Mouse (Mus musculus): ENCODE measurements at regions not wholly inside any gene's neighbourhood (a gene's known extent, or its start where the extent isn't known, plus 50 kb on each side); places are given as distances from the start of the nearest gene placed in this dataset.

GRCm38 (mm10) chr12:27866421-27866820 is 524.0 kb upstream of the Sox11 start:
- H3K27me3 ChIP-seq (ENCODE audit: insufficient read depth, low read length) = no peaks in the 10 kb centered on the region
- no peaks in the 10 kb centered on the region for H3K36me3 ChIP-seq (ENCODE audit: insufficient read depth, low read length)
- no peak overlapping the region for H3K27ac ChIP-seq (ENCODE audit: low read depth, low read length)
- no peak overlapping the region for H3K4me2 ChIP-seq (ENCODE audit: low read depth, low read length, poor library complexity, severe bottlenecking)
- no peaks in the 10 kb centered on the region for H3K9me3 ChIP-seq (ENCODE audit: low read length)
- 73% methylated on average over 1 of the region's 1 CpGs for WGBS
- ATAC-seq (ENCODE audit: low FRiP score) (no peak), DNase-seq (ENCODE audit: low spot score) (no peak)
- no peaks in the 10 kb centered on the region for H3K4me1 ChIP-seq (ENCODE audit: insufficient read depth, low read length)
- no peak overlapping the region for H3K9ac ChIP-seq (replicated peaks; ENCODE audit: low read length, poor library complexity, severe bottlenecking)
- no peak overlapping the region for H3K4me3 ChIP-seq (ENCODE audit: low read depth, low read length)
- no peak for TF ChIP-seq CTCF (IDR thresholded peaks at IDR 0.05)

DNA sequence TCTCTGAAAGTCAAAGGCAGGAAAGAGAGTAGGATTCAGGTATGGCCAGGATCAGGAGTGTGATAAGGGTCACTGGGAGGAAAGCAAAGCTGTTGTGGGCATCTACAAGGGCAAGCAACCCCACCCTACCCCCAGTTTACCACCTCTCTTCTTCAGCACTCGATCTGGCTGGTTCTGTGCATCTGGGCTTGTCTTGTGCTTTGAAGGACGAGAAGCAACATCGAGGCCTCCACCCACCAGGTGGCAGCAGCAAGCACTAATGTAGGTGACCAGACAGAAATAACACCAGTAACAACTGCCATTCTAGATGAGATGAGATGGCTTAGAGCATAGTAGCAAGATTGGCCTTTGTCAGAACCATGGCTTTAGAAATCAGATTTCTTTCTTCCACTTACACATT is 507.2 kb upstream of the Sox11 start:
- Histone ChIP-seq H3K4me2 (ENCODE audit: low read depth, low read length, poor library complexity, severe bottlenecking) (no peak overlapping the region), H3K36me3 (ENCODE audit: insufficient read depth, low read length) (no peaks in the 10 kb centered on the region), H3K27ac (ENCODE audit: low read depth, low read length) (no peak overlapping the region), H3K9ac (replicated peaks; ENCODE audit: low read length, poor library complexity, severe bottlenecking) (no peak overlapping the region), H3K4me1 (ENCODE audit: insufficient read depth, low read length) (no peaks in the 10 kb centered on the region), H3K9me3 (ENCODE audit: low read length) (no peaks in the 10 kb centered on the region), H3K27me3 (ENCODE audit: insufficient read depth, low read length) (no peaks in the 10 kb centered on the region), H3K4me3 (ENCODE audit: low read depth, low read length) (no peak overlapping the region)
- TF ChIP-seq CTCF (IDR thresholded peaks at IDR 0.05) = peak; percentile 35
- ATAC-seq (ENCODE audit: low FRiP score) (no peak), DNase-seq (ENCODE audit: low spot score) (no peak)
- WGBS = 94% methylated on average over 3 of the region's 3 CpGs

- DNase-seq (ENCODE audit: low spot score) = no peak
- H3K9me3 ChIP-seq (ENCODE audit: low read length) = no peaks in the 10 kb centered on the region
- no peak overlapping the region for H3K4me2 ChIP-seq (ENCODE audit: low read depth, low read length, poor library complexity, severe bottlenecking)
- H3K27ac ChIP-seq (ENCODE audit: low read depth, low read length) = no peak overlapping the region
- 60% methylated on average over 3 of the region's 3 CpGs for WGBS
- no peak overlapping the region for H3K4me3 ChIP-seq (ENCODE audit: low read depth, low read length)
- no peaks in the 10 kb centered on the region for H3K27me3 ChIP-seq (ENCODE audit: insufficient read depth, low read length)
- H3K4me1 ChIP-seq (ENCODE audit: insufficient read depth, low read length) = no peaks in the 10 kb centered on the region
- no peak overlapping the region for H3K9ac ChIP-seq (replicated peaks; ENCODE audit: low read length, poor library complexity, severe bottlenecking)
- H3K36me3 ChIP-seq (ENCODE audit: insufficient read depth, low read length) = no peaks in the 10 kb centered on the region
- no peak for ATAC-seq (ENCODE audit: low FRiP score)
- no peak for TF ChIP-seq CTCF (IDR thresholded peaks at IDR 0.05)
These were observed 506.7 kb upstream of the Sox11 start for GRCm38 (mm10) chr12:27849099-27849498.

DNA sequence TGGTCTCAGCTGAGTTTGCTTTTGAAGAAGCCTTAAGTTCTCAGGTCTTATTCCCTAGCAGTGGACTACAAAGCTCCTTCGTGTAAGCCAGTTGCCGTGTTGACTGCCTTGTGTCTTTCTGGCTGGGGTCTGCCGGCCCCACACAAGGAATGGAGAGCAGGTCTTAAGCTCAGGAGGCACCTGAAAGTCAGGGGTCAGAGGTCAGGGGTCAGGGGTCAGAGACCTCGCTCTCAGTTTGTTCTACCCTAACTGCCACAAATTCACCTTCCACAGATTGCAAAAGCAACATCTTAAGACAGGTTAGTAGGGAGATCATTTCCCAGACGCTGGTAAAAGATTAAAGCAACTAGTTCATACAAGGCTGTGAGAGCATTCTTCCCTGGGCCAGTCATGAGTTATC is 505.8 kb upstream of the Sox11 start:
- Histone ChIP-seq H3K4me2 (ENCODE audit: low read depth, low read length, poor library complexity, severe bottlenecking) (no peak overlapping the region), H3K9me3 (ENCODE audit: low read length) (no peaks in the 10 kb centered on the region), H3K9ac (replicated peaks; ENCODE audit: low read length, poor library complexity, severe bottlenecking) (no peak overlapping the region), H3K27ac (ENCODE audit: low read depth, low read length) (no peak overlapping the region), H3K27me3 (ENCODE audit: insufficient read depth, low read length) (no peaks in the 10 kb centered on the region), H3K36me3 (ENCODE audit: insufficient read depth, low read length) (no peaks in the 10 kb centered on the region), H3K4me3 (ENCODE audit: low read depth, low read length) (no peak overlapping the region), H3K4me1 (ENCODE audit: insufficient read depth, low read length) (no peaks in the 10 kb centered on the region)
- 56% methylated on average over 5 of the region's 5 CpGs for WGBS
- DNase-seq (ENCODE audit: low spot score) = no peak
- no peak for ATAC-seq (ENCODE audit: low FRiP score)
- no peak for TF ChIP-seq CTCF (IDR thresholded peaks at IDR 0.05)

DNA sequence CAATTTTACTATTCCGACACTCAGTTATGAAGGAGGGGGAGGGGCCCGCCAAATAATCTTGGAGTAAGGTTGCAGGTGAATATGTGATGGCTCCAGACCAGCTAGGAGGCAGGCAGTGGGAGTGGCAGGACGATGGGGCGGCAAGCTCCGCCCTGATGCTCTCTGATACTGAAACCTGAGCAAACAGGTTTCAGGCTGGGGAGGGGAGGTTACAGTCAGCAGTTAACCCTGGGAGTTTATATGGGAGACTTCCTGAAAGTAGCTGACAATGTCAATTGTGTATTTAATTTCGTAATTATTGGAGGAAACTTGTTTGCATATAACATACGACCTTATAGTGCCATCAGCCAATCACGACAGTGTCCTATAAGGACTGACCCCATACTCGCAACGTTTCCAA is 505.0 kb upstream of the Sox11 start:
- H3K9me3 ChIP-seq (ENCODE audit: low read length) = no peaks in the 10 kb centered on the region
- no peaks in the 10 kb centered on the region for H3K36me3 ChIP-seq (ENCODE audit: insufficient read depth, low read length)
- WGBS = 78% methylated on average over 10 of the region's 10 CpGs
- no peaks in the 10 kb centered on the region for H3K27me3 ChIP-seq (ENCODE audit: insufficient read depth, low read length)
- H3K4me2 ChIP-seq (ENCODE audit: low read depth, low read length, poor library complexity, severe bottlenecking) = no peak overlapping the region
- H3K27ac ChIP-seq (ENCODE audit: low read depth, low read length) = no peak overlapping the region
- H3K4me1 ChIP-seq (ENCODE audit: insufficient read depth, low read length) = no peaks in the 10 kb centered on the region
- no peak for DNase-seq (ENCODE audit: low spot score)
- TF ChIP-seq CTCF (IDR thresholded peaks at IDR 0.05) = no peak
- no peak overlapping the region for H3K9ac ChIP-seq (replicated peaks; ENCODE audit: low read length, poor library complexity, severe bottlenecking)
- no peak overlapping the region for H3K4me3 ChIP-seq (ENCODE audit: low read depth, low read length)
- no peak for ATAC-seq (ENCODE audit: low FRiP score)

DNA sequence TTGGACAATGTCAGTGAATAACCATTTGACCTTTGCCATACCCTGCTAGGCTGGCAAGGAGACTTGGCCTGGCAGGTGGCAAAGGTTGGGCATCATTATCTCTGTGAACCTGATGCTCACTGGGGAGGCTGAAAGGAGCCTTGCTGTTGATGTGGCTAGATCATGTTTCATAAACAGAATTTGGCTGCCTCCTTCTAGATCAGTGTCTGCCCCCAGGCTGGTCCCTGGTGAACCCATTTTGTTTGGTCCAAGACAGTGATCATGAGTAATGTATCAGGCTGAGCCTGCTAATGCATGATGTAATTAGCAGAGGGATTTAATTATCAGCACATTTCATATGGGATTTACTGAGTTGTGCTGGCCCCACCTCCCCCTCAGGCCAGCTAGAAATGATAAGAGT is 502.6 kb upstream of the Sox11 start:
- H3K36me3 ChIP-seq (ENCODE audit: insufficient read depth, low read length) = no peaks in the 10 kb centered on the region
- ATAC-seq (ENCODE audit: low FRiP score) (no peak), DNase-seq (ENCODE audit: low spot score) (no peak)
- no peak overlapping the region for H3K9ac ChIP-seq (replicated peaks; ENCODE audit: low read length, poor library complexity, severe bottlenecking)
- no peak overlapping the region for H3K27ac ChIP-seq (ENCODE audit: low read depth, low read length)
- no peak overlapping the region for H3K4me3 ChIP-seq (ENCODE audit: low read depth, low read length)
- no peaks in the 10 kb centered on the region for H3K27me3 ChIP-seq (ENCODE audit: insufficient read depth, low read length)
- TF ChIP-seq CTCF (IDR thresholded peaks at IDR 0.05) = no peak
- no peak overlapping the region for H3K4me2 ChIP-seq (ENCODE audit: low read depth, low read length, poor library complexity, severe bottlenecking)
- H3K9me3 ChIP-seq (ENCODE audit: low read length) = no peaks in the 10 kb centered on the region
- H3K4me1 ChIP-seq (ENCODE audit: insufficient read depth, low read length) = no peaks in the 10 kb centered on the region

DNA sequence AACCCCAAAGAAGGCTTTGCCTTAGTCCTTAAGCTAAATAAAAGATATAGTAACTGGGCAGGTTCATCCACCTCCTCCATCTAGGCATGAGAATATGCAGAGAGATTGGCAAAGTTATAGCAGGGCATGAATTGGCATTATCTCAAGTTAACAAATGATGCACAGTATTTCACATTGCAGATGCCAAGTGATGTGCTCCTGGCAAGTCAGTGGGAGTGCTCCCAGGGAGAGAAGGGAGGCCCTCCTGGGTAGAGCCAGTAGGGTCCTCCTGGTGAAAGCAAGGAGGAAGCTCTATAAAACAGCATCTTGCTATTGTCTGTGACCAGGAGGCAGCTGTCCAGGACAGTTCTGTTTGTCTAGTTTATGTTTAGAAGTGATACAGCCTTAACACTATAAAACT is 496.6 kb upstream of the Sox11 start:
- Histone ChIP-seq H3K27me3 (ENCODE audit: insufficient read depth, low read length) (no peaks in the 10 kb centered on the region), H3K4me2 (ENCODE audit: low read depth, low read length, poor library complexity, severe bottlenecking) (no peak overlapping the region), H3K4me1 (ENCODE audit: insufficient read depth, low read length) (no peaks in the 10 kb centered on the region), H3K4me3 (ENCODE audit: low read depth, low read length) (no peak overlapping the region), H3K9me3 (ENCODE audit: low read length) (no peaks in the 10 kb centered on the region), H3K36me3 (ENCODE audit: insufficient read depth, low read length) (no peaks in the 10 kb centered on the region), H3K27ac (ENCODE audit: low read depth, low read length) (no peak overlapping the region), H3K9ac (replicated peaks; ENCODE audit: low read length, poor library complexity, severe bottlenecking) (no peak overlapping the region)
- DNase-seq (ENCODE audit: low spot score) (no peak), ATAC-seq (ENCODE audit: low FRiP score) (no peak)
- no peak for TF ChIP-seq CTCF (IDR thresholded peaks at IDR 0.05)

Measured in midbrain, postnatal 0 days (tissue).